Mouse (Mus musculus) lung, embryonic 16.5 days (tissue): ENCODE measurements at regions not wholly inside any gene's neighbourhood (a gene's known extent, or its start where the extent isn't known, plus 50 kb on each side); places are given as distances from the start of the nearest gene placed in this dataset.

Source experiments
- ATAC-seq: fragments of 200-750 bp; cut with Nextera tagmentation; 2 replicates; pipeline ENCODE4 v1.8.0; 2017; ENCODE audit warnings: low read depth, mild to moderate bottlenecking, moderate library complexity
- H3K27ac ChIP-seq: fragments of 300-500 bp; sonication (generic); 2 replicates; pipeline ENCODE4 v1.5.1; 2014; ENCODE audit warnings: mild to moderate bottlenecking, control low read depth, low read length
- H3K27me3 ChIP-seq: fragments of 300-500 bp; sonication (generic); 2 replicates; pipeline ENCODE4 v1.6.1; 2014; ENCODE audit warnings: low read depth, low read length, mixed read lengths; ENCODE audit not compliant: control insufficient read depth, insufficient read depth
- H3K36me3 ChIP-seq: fragments of 300-500 bp; sonication (generic); 2 replicates; pipeline ENCODE4 v1.6.1; 2014; ENCODE audit warnings: low read length; ENCODE audit not compliant: control insufficient read depth, insufficient read depth
- H3K4me1 ChIP-seq: fragments of 300-500 bp; sonication (generic); replicated peaks from 2 replicates; pipeline ENCODE4 v1.6.1; 2014; ENCODE audit warnings: low read length, mixed read lengths; ENCODE audit not compliant: control insufficient read depth, insufficient read depth
- H3K4me2 ChIP-seq: fragments of 300-500 bp; sonication (generic); 2 replicates; pipeline ENCODE4 v1.6.1; 2014; ENCODE audit warnings: low read depth, low read length, control low read depth
- H3K4me3 ChIP-seq: fragments of 300-500 bp; sonication (generic); 2 replicates; pipeline ENCODE4 v1.5.1; 2014; ENCODE audit warnings: mild to moderate bottlenecking, low read length, control low read depth
- H3K9ac ChIP-seq: fragments of 300-500 bp; sonication (generic); 2 replicates; pipeline ENCODE4 v1.6.1; 2014; ENCODE audit warnings: low read length, control low read depth
- H3K9me3 ChIP-seq: fragments of 300-500 bp; sonication (generic); 2 replicates; pipeline ENCODE4 v1.6.1; 2016; ENCODE audit warnings: low read length; ENCODE audit not compliant: control insufficient read depth
- WGBS: fragments of 180-500 bp; shearing (Covaris S2); extraction: QIAGEN DNeasy Blood & Tissue Kit; methylation state at CpG from one replicate; pipeline ENCODE4 v1.1.7; 2014; 5-methylcytosine and 5-hydroxymethylcytosine counted together

GRCm38 (mm10) chr7:50993707-50994106 is 394.7 kb downstream of the 4933405O20Rik start:
- no peak overlapping the region for H3K4me2 ChIP-seq
- 20% methylated on average over 1 of the region's 1 CpGs for WGBS
- H3K4me1 ChIP-seq = no peaks in the 10 kb centered on the region
- no peaks in the 10 kb centered on the region for H3K27me3 ChIP-seq
- H3K27ac ChIP-seq = no peak overlapping the region
- no peak for ATAC-seq
- H3K9ac ChIP-seq = no peak overlapping the region
- H3K36me3 ChIP-seq = no peaks in the 10 kb centered on the region
- no peaks in the 10 kb centered on the region for H3K9me3 ChIP-seq
- no peak overlapping the region for H3K4me3 ChIP-seq

- no peak overlapping the region for H3K9ac ChIP-seq
- no peak overlapping the region for H3K4me2 ChIP-seq
- H3K9me3 ChIP-seq = no peaks in the 10 kb centered on the region
- H3K27me3 ChIP-seq = no peaks in the 10 kb centered on the region
- H3K27ac ChIP-seq = no peak overlapping the region
- ATAC-seq = no peak
- H3K4me1 ChIP-seq = no peaks in the 10 kb centered on the region
- WGBS = 75% methylated on average over 3 of the region's 3 CpGs
- H3K4me3 ChIP-seq = no peak overlapping the region
- H3K36me3 ChIP-seq = no peaks in the 10 kb centered on the region
Measured at GRCm38 (mm10) chr7:51041899-51042667, 443.1 kb downstream of the 4933405O20Rik start.

GRCm38 (mm10) chr7:51051496-51051895 is 452.5 kb downstream of the 4933405O20Rik start:
- Histone ChIP-seq H3K4me2 (no peak overlapping the region), H3K27ac (no peak overlapping the region), H3K9ac (no peak overlapping the region), H3K4me1 (no peaks in the 10 kb centered on the region), H3K4me3 (no peak overlapping the region), H3K36me3 (no peaks in the 10 kb centered on the region), H3K27me3 (no peaks in the 10 kb centered on the region), H3K9me3 (no peaks in the 10 kb centered on the region)
- no peak for ATAC-seq
- 71% methylated on average over 3 of the region's 3 CpGs for WGBS

- Histone ChIP-seq H3K4me3 (no peak overlapping the region), H3K4me1 (no peaks in the 10 kb centered on the region), H3K36me3 (no peaks in the 10 kb centered on the region), H3K27me3 (no peaks in the 10 kb centered on the region), H3K4me2 (no peak overlapping the region), H3K9ac (no peak overlapping the region), H3K9me3 (no peaks in the 10 kb centered on the region), H3K27ac (no peak overlapping the region)
- WGBS = 12% methylated on average over 1 of the region's 1 CpGs
- ATAC-seq = no peak
Measured at GRCm38 (mm10) chr7:51068376-51068775, 442.5 kb upstream of the Ano5 start.

- H3K9me3 ChIP-seq = no peaks in the 10 kb centered on the region
- no peaks in the 10 kb centered on the region for H3K4me1 ChIP-seq
- no peaks in the 10 kb centered on the region for H3K36me3 ChIP-seq
- no peaks in the 10 kb centered on the region for H3K27me3 ChIP-seq
- no peak for ATAC-seq
- no peak overlapping the region for H3K27ac ChIP-seq
- H3K4me3 ChIP-seq = no peak overlapping the region
- no peak overlapping the region for H3K4me2 ChIP-seq
- 52% methylated on average over 3 of the region's 3 CpGs for WGBS
- H3K9ac ChIP-seq = no peak overlapping the region
Measured at GRCm38 (mm10) chr7:51093774-51094173, 417.1 kb upstream of the Ano5 start.

- no peaks in the 10 kb centered on the region for H3K9me3 ChIP-seq
- H3K9ac ChIP-seq = no peak overlapping the region
- no peak overlapping the region for H3K27ac ChIP-seq
- no peak overlapping the region for H3K4me2 ChIP-seq
- no peaks in the 10 kb centered on the region for H3K27me3 ChIP-seq
- H3K4me3 ChIP-seq = no peak overlapping the region
- ATAC-seq = no peak
- WGBS = 62% methylated on average over 2 of the region's 2 CpGs
- no peaks in the 10 kb centered on the region for H3K36me3 ChIP-seq
- H3K4me1 ChIP-seq = no peaks in the 10 kb centered on the region
Measured at GRCm38 (mm10) chr7:51101166-51101565, 409.7 kb upstream of the Ano5 start.

GRCm38 (mm10) chr7:51140796-51141195 is 370.0 kb upstream of the Ano5 start:
- Histone ChIP-seq H3K27me3 (no peaks in the 10 kb centered on the region), H3K4me2 (no peak overlapping the region), H3K9me3 (no peaks in the 10 kb centered on the region), H3K36me3 (no peaks in the 10 kb centered on the region), H3K4me3 (no peak overlapping the region), H3K27ac (no peak overlapping the region), H3K9ac (no peak overlapping the region), H3K4me1 (no peaks in the 10 kb centered on the region)
- 71% methylated on average over 4 of the region's 4 CpGs for WGBS
- ATAC-seq = no peak

- WGBS = 79% methylated on average over 8 of the region's 8 CpGs
- Histone ChIP-seq H3K27me3 (no peaks in the 10 kb centered on the region), H3K27ac (no peak overlapping the region), H3K4me3 (no peak overlapping the region), H3K9ac (no peak overlapping the region), H3K9me3 (no peaks in the 10 kb centered on the region), H3K36me3 (no peaks in the 10 kb centered on the region), H3K4me1 (no peaks in the 10 kb centered on the region), H3K4me2 (no peak overlapping the region)
- ATAC-seq = no peak
Measured at GRCm38 (mm10) chr7:51175211-51175610, 335.6 kb upstream of the Ano5 start.

GRCm38 (mm10) chr7:51215487-51216232 is 295.2 kb upstream of the Ano5 start:
- no peak overlapping the region for H3K27ac ChIP-seq
- ATAC-seq = no peak
- H3K27me3 ChIP-seq = no peaks in the 10 kb centered on the region
- H3K36me3 ChIP-seq = no peaks in the 10 kb centered on the region
- no peaks in the 10 kb centered on the region for H3K9me3 ChIP-seq
- H3K4me2 ChIP-seq = no peak overlapping the region
- no peak overlapping the region for H3K4me3 ChIP-seq
- H3K4me1 ChIP-seq = no peaks in the 10 kb centered on the region
- 84% methylated on average over 6 of the region's 6 CpGs for WGBS
- no peak overlapping the region for H3K9ac ChIP-seq
